Mouse (Mus musculus): ENCODE measurements around the gene Rhpn2.
"Not testable (repeated sequence)": the region's sequence is repeated elsewhere in the genome, so short reads cannot be mapped to it uniquely, and the experiment has no call there.

Rhpn2 gene

DNA sequence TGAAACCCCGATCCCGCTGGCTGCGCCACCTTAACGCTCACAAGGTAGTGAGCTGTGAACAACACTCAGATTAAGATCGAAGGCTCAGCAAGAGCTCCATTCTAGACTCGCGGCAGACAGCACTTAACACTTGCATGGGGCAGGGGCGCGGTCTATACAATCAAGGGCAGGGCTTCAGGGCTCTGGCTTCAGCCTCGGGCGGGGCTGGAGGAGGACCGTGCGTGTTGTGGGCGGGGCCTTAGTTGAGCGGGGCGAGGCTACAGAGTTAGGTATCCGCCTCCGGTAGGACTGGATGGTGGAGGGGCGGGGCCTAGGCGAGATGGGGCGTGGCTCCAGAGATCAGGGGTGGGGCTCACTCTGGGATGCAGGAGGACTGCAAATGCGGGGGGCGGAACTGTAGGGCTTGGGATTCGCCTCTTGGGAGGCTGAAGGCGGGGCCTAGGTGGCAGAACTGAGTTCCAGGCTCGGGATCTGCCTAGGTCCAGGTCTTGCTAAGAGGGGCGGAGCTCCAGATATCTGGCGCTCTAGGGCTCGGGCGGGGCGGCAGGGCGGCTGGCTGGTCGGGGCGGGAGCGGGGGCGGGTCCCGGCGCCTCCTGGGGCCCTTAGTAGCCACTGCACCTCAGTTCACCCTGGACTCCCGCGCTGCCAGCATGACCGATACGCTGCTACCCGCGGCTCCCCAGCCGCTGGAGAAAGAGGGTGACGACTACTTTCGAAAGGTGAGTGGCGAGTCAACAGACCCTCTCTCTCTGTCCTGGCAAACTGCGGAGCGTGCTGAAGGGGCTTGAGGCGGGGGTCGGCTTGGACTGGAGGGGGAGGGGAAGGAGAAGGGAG is at the start of gene Rhpn2:
Gene Rhpn2 (plus strand): TSS at position 479 of the 835 bp plus-strand sequence.
- peak; percentile 100 for DNase-seq (ENCODE audit: extremely low spot score)

GRCm38 (mm10) chr7:35293464-35293863 is 40.5 kb upstream of the Rhpn2 start:
- no peak for DNase-seq (ENCODE audit: extremely low spot score)

- no peak for DNase-seq (ENCODE audit: extremely low spot score)
Observed at GRCm38 (mm10) chr7:35295631-35296030, 38.3 kb upstream of the Rhpn2 start.

DNA sequence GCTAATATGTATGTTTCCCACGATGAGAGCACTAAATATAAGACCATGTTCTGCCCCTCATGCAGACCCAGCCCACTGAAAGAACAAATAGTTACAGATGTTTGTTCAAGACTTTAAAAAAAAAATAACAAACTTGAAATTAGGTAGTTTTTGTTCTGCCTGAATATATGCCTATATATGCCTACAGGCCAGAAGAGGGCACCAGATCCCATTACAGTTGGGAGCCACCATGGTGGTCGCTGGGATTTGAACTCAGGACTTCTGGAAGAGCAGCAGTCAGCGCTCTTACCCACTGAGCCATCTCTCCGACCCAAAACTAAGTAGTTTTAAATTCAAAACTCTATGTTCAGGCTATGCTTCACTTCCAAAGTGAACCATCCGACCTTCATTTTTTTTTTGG is 36.1 kb upstream of the Rhpn2 start:
- no peak for DNase-seq (ENCODE audit: extremely low spot score)

DNA sequence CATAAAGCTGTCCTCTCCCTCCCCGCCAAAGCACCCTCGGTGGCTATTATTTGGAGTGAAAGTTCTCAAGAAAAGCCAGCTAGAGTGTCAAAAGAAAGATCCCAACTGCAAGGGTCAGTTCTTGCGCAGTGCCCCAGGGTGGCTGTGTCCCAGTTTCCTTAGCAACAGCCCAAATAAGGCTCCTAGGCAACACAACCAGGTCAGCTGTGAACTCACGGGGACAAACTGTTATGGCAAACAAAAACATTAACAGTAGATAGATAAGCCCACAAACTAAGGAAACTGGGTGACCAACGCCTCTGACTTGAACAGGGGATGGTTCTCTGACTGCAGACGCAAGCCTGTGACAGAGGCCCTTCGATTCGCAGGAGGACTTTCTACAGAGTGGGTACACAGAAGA is 34.3 kb upstream of the Rhpn2 start:
- DNase-seq (ENCODE audit: extremely low spot score) = no peak

DNA sequence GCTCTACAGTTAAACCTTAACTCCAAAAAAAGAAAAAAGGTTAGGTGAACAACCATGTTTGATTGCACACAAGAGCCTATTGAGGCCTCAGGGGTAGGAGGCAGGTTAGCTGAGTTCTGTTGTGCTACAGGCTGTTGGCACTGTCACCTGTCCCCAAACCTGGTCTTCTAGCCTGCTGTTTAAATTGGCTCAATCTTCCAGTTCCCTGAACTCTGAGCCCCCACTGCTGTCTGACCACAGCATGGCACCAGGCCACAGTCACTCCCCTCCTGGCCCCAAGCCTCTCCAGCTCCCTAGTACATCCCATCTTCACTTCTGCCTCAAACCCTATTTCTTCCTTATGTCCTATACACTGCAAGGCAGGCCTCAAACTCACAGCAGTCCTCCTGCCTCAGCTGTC is 33.2 kb upstream of the Rhpn2 start:
- DNase-seq (ENCODE audit: extremely low spot score) = no peak

DNA sequence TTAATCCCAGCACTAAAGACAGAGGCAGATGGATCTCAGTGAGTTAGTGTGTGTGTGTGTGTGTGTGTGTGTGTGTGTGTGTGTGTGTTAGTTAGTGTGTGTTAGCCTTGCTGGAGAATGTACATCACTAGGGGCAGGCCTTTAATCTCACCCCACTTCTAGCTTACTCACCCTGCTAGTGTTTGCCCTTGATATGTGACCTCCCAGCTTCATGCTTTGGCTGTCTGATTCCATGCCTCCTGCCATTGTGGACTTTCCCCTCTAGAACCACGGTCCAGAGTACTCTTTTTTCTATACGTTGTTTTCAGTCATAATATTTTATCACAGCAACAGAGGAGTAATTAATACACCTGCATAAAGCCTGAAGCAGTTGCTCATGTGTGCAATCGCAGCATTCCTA is 22.8 kb upstream of the Rhpn2 start:
- no peak for DNase-seq (ENCODE audit: extremely low spot score)

DNA sequence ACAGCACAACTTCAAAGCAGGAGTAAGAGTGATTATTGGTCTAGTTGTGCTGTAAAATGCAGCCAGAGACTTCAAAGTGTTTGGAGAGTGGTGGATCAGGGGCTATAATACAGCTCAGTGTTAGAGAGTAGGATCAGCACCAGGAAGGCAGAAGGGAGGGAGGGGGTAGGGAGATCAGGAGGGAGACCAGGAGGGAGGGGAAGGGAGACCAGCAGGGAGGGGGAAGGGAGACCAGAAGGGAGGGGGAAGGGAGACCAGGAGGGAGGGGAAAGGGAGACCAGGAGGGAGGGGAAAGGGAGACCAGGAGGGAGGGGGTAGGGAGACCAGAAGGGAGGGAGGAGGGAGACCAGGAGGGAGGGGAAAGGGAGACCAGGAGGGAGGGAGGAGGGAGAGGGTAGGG is 19.8 kb upstream of the Rhpn2 start:
- DNase-seq (ENCODE audit: extremely low spot score) = peak; percentile 22

DNA sequence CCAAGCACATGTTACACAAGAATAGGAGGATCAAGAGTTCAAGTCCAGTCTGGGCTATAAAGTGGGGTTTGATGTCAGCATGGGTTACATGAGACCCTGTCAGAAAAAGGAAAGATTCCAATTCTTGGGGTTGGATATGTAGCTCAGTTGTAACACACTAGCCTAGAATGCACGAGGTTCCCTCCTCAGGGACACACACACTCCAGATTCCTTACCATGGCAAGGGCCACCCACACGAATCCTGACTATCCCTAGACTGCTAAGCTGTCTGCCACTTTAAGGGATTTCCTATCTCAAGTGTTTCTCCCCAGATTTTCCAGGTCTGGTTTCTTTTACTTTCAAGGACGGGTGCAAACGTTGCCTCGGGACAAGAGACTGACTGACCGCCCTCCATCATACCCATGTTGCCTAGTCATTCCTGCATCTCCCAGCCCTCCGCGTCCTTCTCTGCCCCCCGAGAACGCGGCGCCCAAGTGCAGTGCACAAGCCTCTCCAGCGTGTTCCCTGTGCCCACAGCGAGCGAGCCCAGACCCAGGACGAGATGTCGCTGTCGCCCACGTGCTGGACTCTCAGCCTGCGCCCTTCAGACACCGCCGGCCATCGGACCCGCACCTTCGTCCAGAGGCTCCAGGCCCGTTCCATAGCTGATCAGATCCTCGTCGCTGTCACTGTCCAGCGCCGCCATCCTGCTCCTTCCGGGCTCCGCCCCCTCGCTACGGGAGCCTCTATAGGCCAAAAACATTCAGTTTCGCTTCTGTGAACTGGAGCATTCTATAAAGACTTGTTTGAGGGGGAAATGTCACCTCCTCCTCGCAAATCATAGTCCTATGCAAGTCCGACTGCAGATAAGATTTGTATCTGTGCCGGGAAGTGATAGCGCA is 16.0 kb upstream of the Rhpn2 start, which contains the start of gene Gpatch1:
Gene Gpatch1 (minus strand): TSS at position 712 of the 881 bp plus-strand sequence.
- peak; percentile 91 for DNase-seq (ENCODE audit: extremely low spot score)

DNA sequence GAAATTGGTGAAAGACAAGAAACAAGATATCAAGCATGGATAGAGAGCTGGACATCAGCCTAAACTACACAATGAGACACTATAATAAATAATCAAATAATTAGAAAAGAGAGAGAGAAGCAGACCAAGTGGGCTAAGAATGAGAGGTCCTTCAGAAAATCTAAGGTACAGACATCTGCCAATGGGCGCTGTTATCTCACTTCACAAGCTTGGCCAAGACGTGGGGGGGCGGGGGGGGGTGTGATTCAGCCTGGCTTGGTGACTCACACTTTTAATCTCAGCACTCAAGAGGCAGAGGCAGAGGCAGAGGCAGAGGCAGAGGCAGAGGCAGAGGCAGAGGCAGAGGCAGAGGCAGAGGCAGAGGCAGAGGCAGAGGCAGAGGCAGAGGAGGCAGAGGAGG is 14.7 kb upstream of the Rhpn2 start:
- not testable (repeated sequence) for DNase-seq (ENCODE audit: extremely low spot score)

- no peak for DNase-seq (ENCODE audit: extremely low spot score)
Observed at GRCm38 (mm10) chr7:35319755-35320154, 14.2 kb upstream of the Rhpn2 start.

DNA sequence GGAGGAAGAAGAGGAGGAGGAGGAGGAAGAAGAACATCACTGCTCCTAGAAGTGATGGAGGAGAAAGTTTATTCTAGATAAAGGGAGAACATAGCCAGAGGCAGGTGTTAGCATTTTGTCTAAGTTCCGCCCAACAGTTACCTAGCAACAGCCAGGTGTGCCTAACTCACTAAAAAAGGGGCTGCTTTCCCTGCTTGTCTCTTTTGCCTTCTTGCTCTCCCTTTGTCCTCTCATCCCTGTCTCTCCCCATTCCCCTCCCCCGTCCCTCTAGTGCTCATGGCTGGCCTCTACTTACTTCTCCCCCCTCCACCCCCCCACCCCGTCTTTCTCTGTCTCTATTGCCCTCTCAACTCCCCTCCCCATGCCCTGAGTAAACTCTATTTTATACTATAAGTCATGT is 11.8 kb upstream of the Rhpn2 start:
- no peak for DNase-seq (ENCODE audit: extremely low spot score)

GRCm38 (mm10) chr7:35322732-35323420 is 11.1 kb upstream of the Rhpn2 start:
- peak; percentile 26 for DNase-seq (ENCODE audit: extremely low spot score)

- DNase-seq (ENCODE audit: extremely low spot score) = no peak
Observed at GRCm38 (mm10) chr7:35331590-35331989, 2.4 kb upstream of the Rhpn2 start.

DNA sequence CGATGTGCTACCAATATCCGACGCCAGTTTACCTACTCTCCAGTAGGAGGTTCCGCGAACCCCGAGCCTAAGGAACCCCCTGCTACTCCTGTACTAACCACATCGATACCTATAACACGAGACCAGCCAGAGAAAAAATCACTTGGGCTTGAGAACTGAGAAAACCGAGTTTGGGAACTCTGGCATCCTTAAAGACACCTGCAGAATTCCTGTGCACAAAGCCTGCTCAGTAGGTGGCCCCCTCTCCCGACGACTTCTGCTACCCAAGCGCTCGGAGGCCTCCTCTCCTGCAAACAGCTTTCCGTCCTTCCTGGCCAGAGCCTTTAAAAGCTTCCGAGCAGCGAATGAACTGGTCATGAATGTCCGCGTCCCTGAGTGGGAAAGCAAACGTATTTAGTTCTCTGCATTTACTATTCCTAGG is 729 bp upstream of the Rhpn2 start:
- DNase-seq (ENCODE audit: extremely low spot score) = no peak

DNA sequence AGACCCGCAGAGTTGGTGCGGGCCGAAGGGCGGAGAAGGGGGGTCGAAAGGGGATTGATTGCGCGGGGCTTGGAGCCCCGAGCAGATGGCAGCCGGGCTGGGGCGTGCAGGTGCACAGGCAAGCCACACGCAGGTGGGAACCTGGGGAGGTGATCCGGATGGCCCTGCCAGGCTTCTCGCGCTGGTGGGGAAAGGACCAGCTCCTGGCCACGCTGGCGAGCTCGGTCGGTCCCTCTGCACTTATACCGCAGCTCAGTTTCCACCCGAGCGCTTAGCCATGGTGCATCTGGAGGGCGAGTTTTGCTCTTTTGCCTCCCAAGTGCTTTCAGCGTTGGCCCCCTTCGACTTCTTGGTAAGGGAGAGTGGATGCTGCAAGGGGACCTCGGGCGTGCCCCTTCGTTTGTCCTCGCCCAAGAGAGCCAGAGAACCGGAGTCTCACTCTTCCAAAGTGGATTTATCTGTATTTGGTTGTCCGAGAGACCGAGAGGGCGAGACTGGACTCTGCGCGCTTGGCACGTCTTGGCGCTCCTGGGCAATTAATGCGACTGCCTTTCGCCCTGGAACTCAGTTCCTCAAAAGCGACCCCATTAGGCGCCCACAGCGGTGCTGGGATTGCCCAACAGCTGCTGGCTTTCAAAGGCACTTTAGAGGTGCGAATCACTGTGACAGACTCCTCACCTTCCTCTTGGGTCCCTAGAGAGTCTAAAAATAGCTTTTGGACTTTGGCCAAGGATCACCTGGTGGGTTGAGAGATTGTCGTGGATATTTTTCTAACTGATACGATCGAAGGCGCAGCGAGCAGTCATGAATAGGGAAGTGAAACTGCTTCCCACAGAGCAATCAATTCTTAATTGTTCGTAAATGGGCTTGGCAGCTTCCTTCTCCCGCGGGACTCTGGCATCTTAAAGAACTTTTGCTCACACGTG is 820 bp downstream of the Rhpn2 start:
- peak; percentile 45 for DNase-seq (ENCODE audit: extremely low spot score)

GRCm38 (mm10) chr7:35340196-35340595 is 6.2 kb downstream of the Rhpn2 start:
- DNase-seq (ENCODE audit: extremely low spot score) = no peak

- DNase-seq (ENCODE audit: extremely low spot score) = no peak
Observed at GRCm38 (mm10) chr7:35341282-35341681, 7.3 kb downstream of the Rhpn2 start.

GRCm38 (mm10) chr7:35342498-35342897 is 8.5 kb downstream of the Rhpn2 start:
- no peak for DNase-seq (ENCODE audit: extremely low spot score)

DNA sequence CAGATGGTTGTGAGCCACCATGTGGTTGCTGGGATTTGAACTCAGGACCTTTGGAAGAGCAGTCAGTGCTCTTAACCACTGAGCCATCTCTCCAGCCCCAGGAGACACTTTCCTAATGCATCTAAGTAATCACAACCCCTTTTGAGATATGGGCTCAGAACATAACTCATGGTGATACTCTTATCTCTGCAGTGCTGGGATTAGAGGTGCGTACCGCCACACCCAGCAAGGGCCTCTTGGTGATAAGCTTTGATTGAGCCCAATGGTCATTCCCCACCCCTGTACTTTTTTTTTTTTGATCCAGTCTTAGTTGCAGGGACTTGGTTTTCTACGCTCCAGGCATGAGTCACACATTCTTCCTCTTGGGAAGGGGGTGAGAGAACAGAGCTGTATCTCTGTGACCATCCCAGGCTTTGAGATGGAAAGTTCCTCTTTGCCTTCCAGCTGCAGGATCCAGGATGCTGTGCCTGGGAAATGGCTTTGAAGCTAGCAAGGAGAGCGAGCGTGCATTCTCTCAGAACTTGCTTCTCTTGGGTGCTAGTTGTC is 10.9 kb downstream of the Rhpn2 start:
- no peak for DNase-seq (ENCODE audit: extremely low spot score)
